Mouse (Mus musculus) MN1 (cell line): ENCODE measurements around the gene Gm29564.
"Not testable (repeated sequence)": the region's sequence is repeated elsewhere in the genome, so short reads cannot be mapped to it uniquely, and the experiment has no call there.

Experiments
- DNase-seq: peaks from one replicate; pipeline ENCODE4 v3.0.0-alpha.2; 2016; ENCODE audit warnings: low spot score

The Gm29564 gene

DNA sequence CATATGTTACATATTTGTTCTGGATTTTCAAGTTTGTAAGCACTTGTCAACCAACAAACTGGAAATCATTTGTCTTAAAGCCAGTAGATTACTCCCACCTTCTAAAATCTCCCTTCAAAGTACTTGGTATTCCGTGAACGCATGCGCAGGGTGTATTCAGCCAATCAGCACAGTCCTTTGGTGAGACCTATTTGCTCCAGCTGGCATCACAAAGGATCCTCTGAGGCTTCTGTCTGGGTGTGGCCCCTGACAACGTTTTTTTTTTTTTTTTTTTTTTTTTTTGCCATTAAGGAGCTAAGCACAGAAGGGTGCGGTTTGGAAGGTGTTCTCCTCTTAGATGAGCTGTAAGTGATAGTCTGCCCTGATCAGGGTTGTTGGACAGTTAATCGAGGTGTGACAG is at the start of gene Gm29564:
Gene Gm29564, plus strand, starts transcription at position 301 of the 400 bp plus-strand sequence.
- DNase-seq: not testable (repeated sequence)
